Mouse (Mus musculus) urinary bladder, postnatal 14 days (tissue): ENCODE data around the gene Olfr15.
A peak's percentile ranks its signal among the peaks of the same experiment; 100 is the strongest.
"Not testable (repeated sequence)": the region's sequence is repeated elsewhere in the genome, so short reads cannot be mapped to it uniquely, and the experiment has no call there.

ENCODE experiments used
- DNase-seq: peaks from one replicate; pipeline ENCODE4 v3.0.0; 2021; ENCODE audit warnings: low spot score

Olfr15 gene

DNA sequence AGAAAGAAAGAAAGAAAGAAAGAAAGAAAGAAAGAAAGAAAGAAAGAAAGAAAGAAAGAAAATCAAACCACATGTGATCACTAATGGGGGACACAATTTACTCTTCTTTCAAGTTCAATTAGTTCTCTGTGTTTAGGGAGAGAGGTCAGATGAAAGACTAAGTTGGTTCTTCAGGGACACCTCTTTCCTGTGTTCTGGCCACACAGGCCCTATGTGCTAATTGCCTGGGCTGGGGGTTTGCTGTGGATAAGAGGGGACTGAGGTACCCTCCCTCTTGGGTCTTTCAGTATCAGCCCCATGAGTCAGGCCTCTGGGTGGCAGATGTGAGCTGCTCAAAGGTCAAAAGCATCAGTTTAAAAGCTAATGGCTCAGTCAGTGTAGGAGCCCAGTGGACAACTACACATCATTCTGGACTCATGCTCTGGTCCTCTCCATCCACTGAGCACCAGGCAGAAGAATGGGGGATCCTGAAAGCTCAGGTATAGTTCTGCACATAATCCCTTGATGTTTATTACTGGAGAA lies at the start of gene Olfr15:
Gene Olfr15, plus strand, starts transcription at position 291 of the 522 bp plus-strand sequence.
- no peak for DNase-seq

DNA sequence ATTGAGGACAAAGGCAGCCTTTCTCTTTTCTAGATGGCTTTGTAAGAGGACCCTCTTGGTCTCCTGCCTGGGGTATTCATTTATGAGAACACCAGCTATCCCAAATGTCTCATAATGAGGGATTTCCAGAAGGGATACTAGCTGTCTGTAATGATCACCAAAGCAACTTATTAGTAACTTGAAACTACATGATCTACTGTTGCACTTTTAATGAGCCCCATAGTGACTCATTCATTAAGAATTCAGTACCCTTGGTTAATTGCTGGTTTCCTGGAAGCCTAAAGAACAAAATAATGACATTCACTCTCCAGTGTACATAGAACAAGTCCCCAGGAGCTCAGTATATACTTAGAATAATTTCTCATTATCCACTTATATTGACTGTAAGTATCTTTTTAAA lies 49.4 kb upstream of the Olfr15 start:
- no peak for DNase-seq

DNA sequence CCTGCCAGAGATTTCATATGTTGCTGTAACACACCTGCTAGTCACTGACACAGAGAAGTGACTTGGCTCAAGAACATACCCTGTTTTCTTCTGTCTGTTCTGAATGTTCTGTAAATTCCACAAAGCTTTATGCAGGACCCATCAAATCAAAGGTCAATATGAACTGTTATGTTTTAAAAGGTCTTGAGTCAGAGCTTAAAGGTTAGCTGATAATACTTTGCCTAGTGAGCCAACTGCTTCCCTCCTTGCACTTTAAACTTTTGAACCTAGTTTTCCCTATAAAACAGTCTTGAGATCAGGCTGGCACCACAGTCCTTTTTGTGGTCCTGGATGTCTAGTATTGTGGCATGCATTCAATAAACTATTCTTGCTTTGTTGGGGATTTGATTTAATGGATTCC lies 42.3 kb upstream of the Olfr15 start:
- DNase-seq: no peak

DNA sequence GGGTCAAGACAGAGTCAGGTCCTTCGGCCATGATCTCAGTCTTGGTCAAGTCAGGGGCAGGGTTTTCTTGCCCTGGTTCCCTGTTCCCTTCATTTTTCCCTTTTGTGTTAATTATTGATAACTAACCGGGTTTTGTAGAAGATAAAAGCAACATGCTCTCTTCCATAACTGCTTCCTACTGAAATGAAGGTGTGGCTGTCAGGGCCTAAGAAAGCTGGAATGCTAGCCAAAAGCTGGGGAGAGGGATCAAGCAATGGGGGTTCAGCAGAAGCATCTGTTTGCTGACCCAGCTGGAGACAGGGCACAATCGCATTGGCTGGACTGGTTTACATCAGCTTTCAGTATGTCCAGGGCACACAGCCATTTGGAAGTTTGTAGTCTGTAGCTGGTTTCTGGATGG lies 22.5 kb upstream of the Olfr15 start:
- DNase-seq: no peak

DNA sequence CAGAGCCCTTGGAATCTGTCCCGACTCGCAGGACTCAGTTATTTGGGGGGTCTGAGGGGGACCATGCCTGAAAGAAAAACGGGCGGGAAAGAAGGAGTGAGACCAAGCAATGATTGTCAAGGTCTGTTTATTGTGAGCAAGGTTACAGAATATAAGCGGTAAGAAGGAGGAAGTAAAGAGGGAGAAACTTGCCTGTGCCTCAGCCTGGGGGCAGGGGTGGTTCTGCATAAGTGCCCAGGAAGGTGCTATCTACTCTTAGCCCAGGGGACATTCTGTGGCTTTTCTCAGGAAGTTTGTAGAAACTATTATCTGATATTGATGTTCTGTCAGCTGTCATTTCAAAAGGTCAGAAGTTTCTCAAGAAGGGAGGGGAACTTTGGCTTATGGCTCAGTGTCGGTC lies 16.0 kb upstream of the Olfr15 start:
- DNase-seq: not testable (repeated sequence)

DNA sequence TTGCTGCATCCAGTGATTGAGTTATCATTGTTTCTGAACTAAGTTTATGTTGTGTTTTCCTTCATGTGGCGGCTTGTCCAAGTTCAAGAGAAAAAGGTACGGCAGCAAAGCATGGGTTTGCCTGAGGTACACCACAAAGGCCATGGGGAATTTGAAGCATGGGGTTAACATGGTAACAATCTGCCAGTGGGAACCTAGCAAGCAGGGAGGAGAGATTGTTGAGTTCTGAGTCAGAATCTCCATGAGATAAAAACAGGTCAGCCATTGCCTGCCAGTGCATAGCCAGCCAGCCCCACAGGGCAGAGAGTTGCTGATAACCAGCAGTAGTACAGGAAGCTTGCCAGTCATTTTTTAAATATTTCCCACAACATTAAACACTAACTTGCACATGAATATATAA lies 10.5 kb upstream of the Olfr15 start:
- DNase-seq: peak; percentile 34

DNA sequence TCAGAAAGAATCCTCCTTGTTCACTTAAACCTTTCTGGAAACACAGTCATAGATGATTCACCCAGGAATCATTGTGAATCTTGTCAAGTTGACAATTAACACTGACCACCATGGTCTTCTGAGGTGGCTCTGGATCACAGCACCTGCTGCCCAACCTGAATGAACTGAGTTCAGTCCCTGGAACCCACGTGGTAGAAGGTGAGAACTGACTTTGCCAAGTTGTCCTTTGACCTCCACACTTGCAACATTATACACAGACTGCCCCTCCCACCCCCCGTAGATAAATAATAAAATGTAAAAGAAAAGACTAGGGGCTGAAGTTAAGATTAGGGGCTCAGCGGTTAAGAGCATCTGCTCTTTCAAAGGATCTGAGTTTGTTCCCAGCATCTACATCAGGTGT lies 2.7 kb upstream of the Olfr15 start:
- DNase-seq: no peak

DNA sequence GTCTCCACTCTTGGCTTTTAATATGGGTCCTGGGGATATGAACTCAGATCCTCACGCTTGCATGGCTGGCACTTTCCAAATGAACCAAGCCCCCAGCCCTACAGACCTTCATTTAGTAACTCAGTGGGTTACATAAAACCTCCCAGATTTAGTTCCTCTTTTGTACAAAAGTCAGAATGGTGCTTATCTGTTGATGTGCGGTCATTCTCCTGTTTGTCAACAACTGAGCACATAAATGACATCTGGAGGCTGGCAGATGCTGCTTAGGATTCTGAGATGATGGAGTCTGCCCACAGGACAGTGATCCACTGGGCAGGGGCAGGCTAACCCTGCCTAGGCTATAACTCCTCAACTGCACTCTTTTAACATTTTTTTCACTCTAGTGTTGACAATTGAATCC lies 951 bp upstream of the Olfr15 start:
- DNase-seq: no peak

DNA sequence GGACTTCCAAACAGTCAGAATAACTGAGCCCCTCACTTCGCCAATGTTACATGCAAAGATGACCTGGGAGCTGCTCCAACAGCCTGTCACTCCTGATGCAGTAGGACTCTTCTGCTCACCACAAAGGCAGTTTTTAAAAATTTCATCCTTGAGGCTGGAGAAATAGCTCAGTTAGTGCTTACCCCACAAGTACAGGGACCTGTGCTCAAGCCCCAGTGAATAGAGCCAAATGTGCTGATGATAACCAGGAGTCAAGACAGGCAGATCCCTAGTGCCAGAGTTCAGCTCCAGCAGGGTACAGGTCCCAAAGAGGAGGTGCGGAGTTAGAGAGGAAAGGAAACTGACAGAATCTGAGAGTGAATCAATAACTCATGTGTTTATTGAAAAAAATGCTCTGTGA lies 4.8 kb downstream of the Olfr15 start:
- no peak for DNase-seq

DNA sequence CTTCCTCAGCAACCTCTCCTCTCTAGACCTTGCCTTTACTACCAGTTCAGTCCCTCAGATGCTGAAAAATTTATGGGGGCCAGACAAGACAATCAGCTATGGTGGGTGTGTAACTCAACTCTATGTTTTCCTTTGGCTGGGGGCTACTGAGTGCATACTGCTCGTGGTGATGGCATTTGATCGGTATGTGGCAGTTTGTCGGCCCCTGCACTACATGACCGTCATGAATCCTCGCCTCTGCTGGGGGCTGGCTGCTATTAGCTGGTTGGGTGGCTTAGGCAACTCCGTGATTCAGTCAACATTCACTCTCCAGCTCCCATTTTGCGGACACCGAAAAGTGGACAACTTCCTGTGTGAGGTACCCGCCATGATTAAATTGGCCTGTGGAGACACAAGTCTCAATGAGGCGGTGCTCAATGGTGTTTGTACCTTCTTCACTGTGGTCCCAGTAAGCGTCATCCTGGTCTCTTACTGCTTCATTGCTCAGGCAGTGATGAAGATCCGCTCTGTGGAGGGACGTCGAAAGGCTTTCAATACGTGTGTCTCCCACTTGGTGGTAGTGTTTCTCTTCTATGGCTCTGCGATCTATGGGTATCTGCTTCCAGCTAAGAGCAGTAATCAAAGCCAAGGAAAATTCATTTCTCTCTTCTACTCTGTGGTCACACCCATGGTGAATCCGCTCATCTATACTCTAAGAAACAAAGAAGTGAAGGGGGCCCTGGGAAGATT lies 8.6 kb downstream of the Olfr15 start:
- DNase-seq: no peak

DNA sequence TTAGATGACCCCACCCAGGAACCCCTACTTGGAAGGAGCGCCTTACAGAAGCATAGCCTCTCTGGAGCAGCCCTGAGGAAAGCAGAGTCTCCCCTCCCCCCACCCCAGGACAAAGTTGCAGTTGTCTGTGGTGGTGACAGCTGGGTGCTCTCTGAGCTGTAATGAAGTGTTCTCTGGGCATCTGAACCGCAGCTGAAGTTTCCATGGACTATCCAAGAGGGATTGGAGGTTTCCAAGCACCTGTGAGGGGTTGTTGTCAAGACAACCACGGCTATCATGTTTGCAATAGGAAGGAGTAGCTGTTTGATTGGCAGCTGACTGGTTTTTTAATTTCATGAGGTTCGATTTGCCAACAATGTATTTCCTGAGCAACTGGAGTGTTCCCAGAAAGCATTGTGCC lies 12.3 kb downstream of the Olfr15 start:
- no peak for DNase-seq

DNA sequence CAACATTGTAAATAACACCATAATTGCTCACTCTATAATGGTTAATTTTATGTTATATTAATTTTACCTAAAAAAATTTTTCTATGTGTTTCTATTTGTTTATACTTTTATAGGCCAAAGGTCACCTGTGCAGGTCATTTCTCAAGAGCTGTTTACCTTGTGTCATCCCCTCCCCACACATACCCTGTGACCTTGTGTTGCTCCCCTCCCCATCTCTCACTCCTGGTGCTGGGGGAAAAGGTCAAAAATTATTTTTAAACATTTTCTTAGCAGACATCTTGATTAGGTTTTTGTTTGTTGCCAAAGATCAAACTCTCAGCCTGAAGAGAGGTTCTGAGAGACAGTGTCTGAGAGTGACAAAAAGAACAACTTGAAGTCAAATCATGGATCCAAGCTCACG lies 13.1 kb downstream of the Olfr15 start:
- DNase-seq: no peak

DNA sequence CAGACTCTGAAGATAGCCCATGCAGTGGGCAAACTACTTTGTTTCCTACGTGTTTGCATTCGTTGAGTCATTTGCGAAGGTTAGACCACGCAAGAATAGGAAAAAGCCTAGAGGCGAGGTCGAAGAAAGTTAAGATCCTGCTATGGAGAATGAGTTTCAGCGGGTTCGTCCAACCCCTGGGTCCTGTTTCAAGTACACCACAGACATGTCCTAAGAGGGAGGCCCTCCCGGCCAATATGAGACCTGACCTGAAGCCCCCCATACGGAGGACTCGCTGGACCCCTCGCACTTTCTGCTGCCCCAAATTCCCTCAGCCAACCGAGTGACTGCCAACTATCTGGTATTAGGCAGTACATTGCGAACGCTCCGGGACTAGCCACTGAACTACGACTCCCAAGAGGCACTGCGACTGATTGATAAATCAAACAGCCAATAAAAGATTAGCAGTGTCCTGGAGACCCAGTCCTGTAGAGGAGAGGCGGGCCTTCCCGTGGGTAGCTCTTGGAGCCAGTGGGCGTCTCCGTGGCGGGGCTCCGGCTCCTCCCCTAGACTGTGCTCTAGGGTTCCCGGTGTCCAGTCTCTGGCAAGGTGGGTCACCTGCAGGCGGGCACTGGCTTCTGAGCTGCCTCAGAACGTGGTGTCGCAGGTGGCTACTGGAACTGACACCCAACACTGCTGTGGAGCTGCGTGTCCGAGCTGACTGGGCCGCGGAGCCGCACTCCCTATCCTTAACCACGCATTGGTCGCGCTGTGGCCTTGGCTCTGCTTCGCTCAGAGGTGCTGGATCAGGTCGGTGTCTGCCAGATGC lies 16.2 kb downstream of the Olfr15 start, which contains the start of gene Zfp174:
Gene Zfp174, plus strand, starts transcription at position 558 of the 808 bp plus-strand sequence.
- DNase-seq: peak; percentile 94

DNA sequence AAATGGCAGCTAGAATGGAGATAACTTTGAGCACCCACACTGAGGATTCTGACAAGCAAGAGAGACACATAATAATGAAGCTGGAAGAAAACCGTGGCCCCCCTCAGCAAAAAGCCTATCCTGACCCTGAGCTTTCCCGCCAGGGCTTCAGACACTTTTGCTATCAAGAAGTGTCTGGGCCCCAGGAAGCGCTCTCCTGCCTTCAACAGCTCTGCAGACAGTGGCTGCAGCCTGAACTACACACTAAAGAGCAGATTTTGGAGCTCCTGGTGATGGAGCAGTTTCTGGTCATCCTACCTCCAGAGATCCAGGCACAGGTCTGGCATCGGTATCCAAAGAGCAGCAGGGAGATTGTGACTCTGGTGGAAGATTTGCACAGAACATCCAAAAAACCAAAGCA lies 17.2 kb downstream of the Olfr15 start:
- DNase-seq: no peak

DNA sequence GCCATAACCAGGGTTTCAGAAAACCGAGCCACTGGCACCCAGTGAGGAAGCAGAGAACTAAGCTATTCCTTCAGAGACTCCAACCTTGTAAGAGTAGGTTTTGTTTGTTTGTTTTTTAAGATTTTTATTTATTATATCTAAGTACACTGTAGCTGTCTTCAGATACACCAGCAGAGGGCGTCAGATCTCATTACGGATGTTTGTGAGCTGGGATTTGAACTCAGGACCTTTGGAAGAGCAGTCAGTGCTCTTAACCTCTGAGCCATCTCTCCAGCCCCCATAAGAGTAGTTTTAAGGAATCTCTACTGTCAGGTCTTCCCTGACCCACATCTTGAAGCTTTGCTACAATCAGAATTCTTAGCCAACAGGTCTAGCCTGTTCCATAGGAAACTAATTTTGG lies 17.7 kb downstream of the Olfr15 start:
- no peak for DNase-seq

DNA sequence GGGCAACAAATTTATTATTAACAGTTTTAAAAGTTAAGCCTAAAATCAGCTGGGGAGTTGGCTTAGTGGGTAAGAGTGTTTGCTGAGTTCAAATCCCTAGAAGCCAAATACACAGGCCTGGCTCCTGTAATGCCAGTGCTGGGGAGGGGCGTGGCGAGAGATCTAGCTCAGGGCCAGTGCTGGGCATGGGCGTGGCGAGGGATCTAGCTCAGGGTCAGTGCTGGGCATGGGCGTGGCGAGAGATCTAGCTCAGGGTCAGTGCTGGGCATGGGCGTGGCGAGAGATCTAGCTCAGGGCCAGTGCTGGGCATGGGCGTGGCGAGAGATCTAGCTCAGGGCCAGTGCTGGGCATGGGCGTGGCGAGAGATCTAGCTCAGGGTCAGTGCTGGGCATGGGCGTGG lies 20.6 kb downstream of the Olfr15 start:
- DNase-seq: not testable (repeated sequence)

DNA sequence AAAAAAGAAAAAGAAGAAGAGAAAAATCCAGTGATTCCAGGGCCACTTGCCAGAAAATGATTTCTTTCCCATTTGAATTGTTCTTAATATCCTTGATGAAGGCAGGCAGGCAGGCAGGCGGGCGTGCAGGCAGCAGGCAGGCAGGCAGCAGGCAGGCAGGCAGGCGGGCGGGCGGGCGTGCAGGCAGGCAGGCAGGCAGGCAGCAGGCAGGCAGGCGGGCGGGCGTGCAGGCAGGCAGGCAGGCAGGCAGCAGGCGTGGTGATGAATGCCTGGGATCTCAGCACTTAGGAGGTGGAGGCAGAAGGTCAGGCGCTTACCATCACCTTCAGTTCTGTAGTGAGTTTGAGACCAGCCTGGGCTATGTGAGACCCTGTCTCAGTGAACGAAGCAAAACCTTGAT lies 21.9 kb downstream of the Olfr15 start:
- no peak for DNase-seq

DNA sequence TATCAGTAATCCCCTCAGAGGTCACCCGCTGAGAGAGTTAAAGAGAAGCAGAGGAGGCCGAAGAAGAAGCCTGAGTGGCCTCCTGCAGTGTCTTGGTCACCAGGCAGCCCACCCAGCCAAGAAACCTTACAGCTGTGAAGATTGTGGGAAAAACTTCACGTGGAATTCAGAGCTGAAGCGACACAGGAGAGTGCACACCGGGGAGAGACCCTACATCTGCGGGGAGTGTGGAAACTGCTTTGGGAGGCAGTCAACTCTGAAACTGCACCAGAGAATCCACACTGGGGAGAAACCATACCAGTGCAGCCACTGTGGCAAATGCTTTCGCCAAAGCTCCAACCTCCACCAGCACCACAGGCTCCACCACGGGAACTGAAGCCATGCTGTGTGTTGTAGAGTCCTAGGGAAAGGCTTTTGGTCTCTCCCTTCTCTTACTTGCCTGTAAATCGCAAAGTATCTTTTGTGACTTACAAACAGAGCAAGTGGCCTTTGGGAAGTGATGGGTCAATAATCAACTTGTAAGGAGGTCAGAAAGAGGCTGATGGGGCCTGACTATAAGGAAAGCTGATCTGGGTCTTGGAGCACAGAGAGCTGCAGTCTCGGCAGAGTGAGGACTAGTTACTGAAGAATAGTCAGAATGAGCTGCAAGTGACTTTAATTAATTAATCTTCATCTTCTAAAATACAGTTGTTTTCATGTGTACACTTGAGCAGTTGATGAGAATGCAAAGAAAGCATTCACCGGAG lies 23.9 kb downstream of the Olfr15 start:
- no peak for DNase-seq

DNA sequence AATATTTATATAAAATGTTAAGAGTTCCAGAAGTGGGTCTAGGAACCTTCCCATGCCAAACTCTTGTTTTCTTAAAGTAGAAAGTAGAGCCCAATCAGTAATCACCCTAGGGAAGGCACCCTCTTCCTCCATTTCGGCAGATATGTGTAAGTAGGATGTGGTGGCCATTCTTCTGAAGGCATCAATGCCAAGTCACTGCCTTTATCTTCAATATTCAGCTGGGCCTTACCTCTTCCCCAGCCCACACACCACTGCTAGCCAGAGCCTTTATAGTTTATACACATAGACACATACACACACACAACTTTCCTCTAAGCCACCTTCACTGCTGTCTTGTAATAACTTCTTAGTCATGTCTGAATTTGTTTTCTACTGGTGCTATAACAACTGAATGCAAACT lies 25.1 kb downstream of the Olfr15 start:
- no peak for DNase-seq

DNA sequence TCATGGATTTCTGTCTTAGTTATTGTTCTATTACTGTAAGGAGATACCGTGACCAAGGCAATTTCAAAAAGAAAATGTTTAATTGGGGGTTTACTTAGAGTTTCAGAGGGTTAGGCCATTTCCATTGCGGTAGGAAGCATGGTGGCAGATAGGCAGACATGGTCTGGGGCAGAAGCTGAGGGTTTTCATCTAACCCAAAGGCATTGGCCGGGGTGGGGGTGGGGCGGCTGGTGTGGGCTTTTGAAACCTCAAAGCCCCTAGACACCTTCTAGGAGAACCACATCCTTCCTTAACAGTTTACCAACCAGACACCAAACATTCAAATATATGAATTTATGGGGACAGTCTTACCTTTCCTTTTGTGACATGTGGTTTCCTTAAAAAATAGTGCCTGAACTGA lies 28.6 kb downstream of the Olfr15 start:
- DNase-seq: no peak

DNA sequence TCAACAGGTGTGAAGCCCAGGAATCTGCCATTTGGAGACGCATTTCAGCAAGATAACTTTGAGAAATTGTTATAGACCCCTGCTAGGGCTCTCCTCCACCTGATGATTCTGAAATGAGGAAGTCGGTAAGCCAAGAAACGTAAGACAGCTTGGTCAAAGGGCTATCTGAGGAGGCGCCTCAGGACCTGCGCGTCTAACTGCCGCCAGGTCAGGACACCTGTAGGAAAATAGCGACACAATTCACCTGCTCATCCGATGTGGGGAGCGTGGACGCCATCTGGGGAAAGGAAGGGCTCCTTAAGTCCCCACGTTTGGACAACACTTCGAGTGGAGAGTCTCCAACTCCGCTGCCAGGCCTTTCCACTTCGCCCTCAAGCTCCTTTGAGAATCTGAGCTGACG lies 41.1 kb downstream of the Olfr15 start:
- no peak for DNase-seq

DNA sequence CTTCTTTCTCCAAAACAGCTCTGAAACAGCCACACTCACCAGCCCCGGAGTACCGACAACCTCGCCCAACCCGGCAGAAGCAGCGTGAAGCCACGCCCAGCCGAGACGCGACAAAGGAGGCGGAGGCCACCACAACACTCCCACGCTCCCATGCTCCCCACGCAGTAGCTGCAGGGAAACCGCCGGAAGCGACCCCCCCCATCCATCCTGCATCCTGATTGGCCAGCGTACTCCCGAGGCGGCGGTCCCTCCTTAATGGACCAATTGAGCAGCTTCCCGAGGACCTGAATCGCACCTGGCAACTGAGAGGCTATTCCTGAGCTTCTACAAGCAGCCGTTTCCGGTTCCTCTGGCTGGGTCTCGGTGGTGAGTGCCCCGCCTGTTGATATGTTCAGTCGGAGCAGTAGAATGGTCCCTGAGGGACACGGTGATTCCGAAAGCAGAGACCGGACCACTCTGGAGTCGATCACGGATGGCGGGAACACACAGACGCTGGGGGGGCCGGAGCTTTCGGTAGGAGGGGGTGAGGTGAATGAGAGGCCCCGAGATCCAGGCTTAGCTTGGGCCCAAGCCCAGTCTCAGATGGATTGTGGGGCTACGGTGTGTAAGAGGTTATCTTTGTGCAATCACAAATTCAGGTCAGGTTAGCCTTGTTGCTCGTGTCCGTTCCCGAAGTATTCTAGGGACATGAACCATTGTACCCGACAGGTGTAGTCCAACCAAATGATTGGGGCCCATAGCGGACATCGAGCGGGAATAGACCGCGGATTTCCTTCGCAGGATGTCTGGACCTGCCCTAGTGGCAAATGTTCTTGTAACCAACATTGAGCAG lies 41.8 kb downstream of the Olfr15 start, which contains the start of gene Naa60:
Gene Naa60, plus strand, starts transcription at position 160 of the 832 bp plus-strand sequence.
- DNase-seq: peak; percentile 93
